Comparison of ENCODE assay signal across 8 mouse cellular contexts in genomic region chr11:60070599-60070998, GRCm38 (mm10). TPM values are rescaled to one million over a fixed set of nuclear protein-coding genes. Genes with fewer than 3 reads are reported as not detected.
A peak's percentile ranks its signal among the peaks of the same experiment; 100 is the strongest.
DNase-seq lines count a peak whose midpoint lies in the region; ATAC-seq lines count a peak whose summit lies in the region.

No protein-coding gene starts in this region.

- no peaks in the 10 kb centered on the region for H3K27me3 ChIP-seq in hindbrain, embryonic 10.5 days (ENCODE audit: insufficient read depth, poor library complexity, severe bottlenecking)
- no peaks in the 10 kb centered on the region for H3K27me3 ChIP-seq in hindbrain, embryonic 13.5 days
- H3K27me3 ChIP-seq in midbrain, embryonic 14.5 days (ENCODE audit: control insufficient read depth, insufficient read depth, low read length): no peaks in the 10 kb centered on the region

- H3K9ac ChIP-seq in hindbrain, embryonic 13.5 days: no peak overlapping the region
- H3K9ac ChIP-seq in midbrain, embryonic 14.5 days (replicated peaks; ENCODE audit: low read length): no peak overlapping the region

- H3K4me1 ChIP-seq in hindbrain, embryonic 10.5 days (replicated peaks): peaks cover 10% of the 10 kb centered on the region
- H3K4me1 ChIP-seq in hindbrain, embryonic 13.5 days (replicated peaks): peaks cover 11% of the 10 kb centered on the region; the same call in 1 of the 2 replicates
- H3K4me1 ChIP-seq in midbrain, embryonic 14.5 days (ENCODE audit: control insufficient read depth, insufficient read depth, low read length): no peaks in the 10 kb centered on the region

- H3K9me3 ChIP-seq in hindbrain, embryonic 10.5 days: no peaks in the 10 kb centered on the region
- H3K9me3 ChIP-seq in hindbrain, embryonic 13.5 days: no peaks in the 10 kb centered on the region
- H3K9me3 ChIP-seq in midbrain, embryonic 14.5 days (ENCODE audit: control insufficient read depth, low read length): no peaks in the 10 kb centered on the region

- no peaks in the 10 kb centered on the region for H3K36me3 ChIP-seq in hindbrain, embryonic 10.5 days
- no peaks in the 10 kb centered on the region for H3K36me3 ChIP-seq in hindbrain, embryonic 13.5 days
- no peaks in the 10 kb centered on the region for H3K36me3 ChIP-seq in midbrain, embryonic 14.5 days (ENCODE audit: control insufficient read depth, insufficient read depth, low read length)

- H3K4me2 ChIP-seq in hindbrain, embryonic 13.5 days: no peak overlapping the region
- H3K4me2 ChIP-seq in midbrain, embryonic 14.5 days (ENCODE audit: low read length): no peak overlapping the region

- no peak for ATAC-seq in hindbrain, embryonic 13.5 days (ENCODE audit: low FRiP score)
- no peak for ATAC-seq in midbrain, embryonic 14.5 days (ENCODE audit: low FRiP score, low TSS enrichment)

- no peak overlapping the region for H3K4me3 ChIP-seq in hindbrain, embryonic 10.5 days
- H3K4me3 ChIP-seq in hindbrain, embryonic 13.5 days: no peak overlapping the region
- H3K4me3 ChIP-seq in midbrain, embryonic 14.5 days (replicated peaks; ENCODE audit: low read depth, low read length): no peak overlapping the region

- WGBS in hindbrain, embryonic 10.5 days: 36% methylated on average over 8 of the region's 8 CpGs
- WGBS in hindbrain, embryonic 13.5 days: 37% methylated on average over 8 of the region's 8 CpGs
- 29% methylated on average over 8 of the region's 8 CpGs for WGBS in midbrain, embryonic 14.5 days

- DNase-seq in hindbrain, embryonic 10.5 days (ENCODE audit: low spot score): peak; percentile 77
- DNase-seq in 416B (ENCODE audit: low read depth): peak; percentile 82
- DNase-seq in Muller cell, postnatal 12 days (ENCODE audit: inconsistent ontology term): peak; percentile 26
- DNase-seq in cerebellum, postnatal 25 days: peak; percentile 60 to 75
- DNase-seq in kidney, adult 9 months: peak; percentile 66
- DNase-seq in midbrain, embryonic 14.5 days: peak; percentile 84
- peak; percentile 84 for DNase-seq in thymus, postnatal 4 days

- peak overlapping the region; percentile 73 for H3K27ac ChIP-seq in hindbrain, embryonic 10.5 days
- no peak overlapping the region for H3K27ac ChIP-seq in hindbrain, embryonic 13.5 days
- no peak overlapping the region for H3K27ac ChIP-seq in midbrain, embryonic 14.5 days (replicated peaks; ENCODE audit: low read depth, low read length)

RNA-seq across cellular contexts. Expression of gene Pemt, which starts 24.3 kb away (rescaled TPM):
- 8.3 and 9.2 TPM in 2 replicates for polyA plus RNA-seq in hindbrain, embryonic 10.5 days (2016; fragmentation: Nextera tagmentation; extraction: Ambion mirVana)
- polyA plus RNA-seq in hindbrain, embryonic 13.5 days (2015; fragmentation: Nextera tagmentation; extraction: Ambion mirVana): 7.4 and 9.1 TPM in 2 replicates
- 6.0 and 8.3 TPM in 2 replicates for polyA plus RNA-seq in midbrain, embryonic 14.5 days (2014; fragmentation: Nextera tagmentation; extraction: Ambion mirVana)

RNA-seq across cellular contexts. Expression of gene Rai1, which starts 34.2 kb away (rescaled TPM):
- 25.3 and 31.0 TPM in 2 replicates for polyA plus RNA-seq in hindbrain, embryonic 10.5 days (2016; fragmentation: Nextera tagmentation; extraction: Ambion mirVana)
- polyA plus RNA-seq in hindbrain, embryonic 13.5 days (2015; fragmentation: Nextera tagmentation; extraction: Ambion mirVana): 32.6 and 32.7 TPM in 2 replicates
- polyA plus RNA-seq in midbrain, embryonic 14.5 days (2014; fragmentation: Nextera tagmentation; extraction: Ambion mirVana): 37.7 and 39.9 TPM in 2 replicates

Comparison
In these comparisons a context has a peak if more than half of its experiments do, and no peak if none do; other contexts are left out.
1. DNase-seq: peak in every context shown above with its lines; median percentile 84 in midbrain, embryonic 14.5 days; 84 in thymus, postnatal 4 days; 82 in 416B; 77 in hindbrain, embryonic 10.5 days; 68 in cerebellum, postnatal 25 days; 66 in kidney, adult 9 months; 26 in Muller cell, postnatal 12 days.